Mouse (Mus musculus) liver, embryonic 14.5 days (tissue): ENCODE measurements around the gene Hist2h4.

Experiments
- CTCF ChIP-seq: IDR thresholded peaks from 2 replicates; pipeline ENCODE4 v1.5.1; 2016; ENCODE audit warnings: antibody characterized with exemption, low read depth, control low read depth
- EP300 ChIP-seq: IDR thresholded peaks from 2 replicates; pipeline ENCODE4 v1.6.1; 2016; ENCODE audit warnings: antibody characterized with exemption, low read depth

- TF ChIP-seq CTCF (no peak), EP300 (no peak)
Measured at GRCm38 (mm10) chr3:96243921-96244572, 19.1 kb downstream of the Hist2h4 start.
